Mouse (Mus musculus) cerebellum, adult 9-10 months (tissue): ENCODE measurements at regions not wholly inside any gene's neighbourhood (a gene's known extent, or its start where the extent isn't known, plus 50 kb on each side); places are given as distances from the start of the nearest gene placed in this dataset.

Source experiments
- DNase-seq: peaks from one replicate; pipeline ENCODE4 v3.0.0; 2022

DNA sequence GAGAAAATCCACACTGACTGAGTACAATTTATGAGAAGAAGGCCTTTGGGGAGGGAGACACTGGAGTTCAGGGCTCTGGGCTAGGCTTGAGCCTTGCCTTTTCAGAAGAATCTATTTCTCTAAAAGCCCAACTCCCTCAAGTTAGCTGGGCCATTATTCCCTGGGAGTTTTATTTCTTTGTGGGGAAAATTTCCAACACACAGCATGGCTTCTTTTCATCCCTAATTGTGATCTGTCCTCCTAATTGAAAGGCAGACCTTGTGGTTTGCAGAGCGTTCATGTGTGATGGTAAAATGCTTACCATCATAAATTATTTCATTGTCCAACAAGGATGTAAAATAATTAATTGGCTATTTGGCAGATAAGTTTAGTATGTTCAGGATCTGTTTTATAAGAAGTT lies 204.1 kb downstream of the Tgfb2 start:
- no peak for DNase-seq

DNA sequence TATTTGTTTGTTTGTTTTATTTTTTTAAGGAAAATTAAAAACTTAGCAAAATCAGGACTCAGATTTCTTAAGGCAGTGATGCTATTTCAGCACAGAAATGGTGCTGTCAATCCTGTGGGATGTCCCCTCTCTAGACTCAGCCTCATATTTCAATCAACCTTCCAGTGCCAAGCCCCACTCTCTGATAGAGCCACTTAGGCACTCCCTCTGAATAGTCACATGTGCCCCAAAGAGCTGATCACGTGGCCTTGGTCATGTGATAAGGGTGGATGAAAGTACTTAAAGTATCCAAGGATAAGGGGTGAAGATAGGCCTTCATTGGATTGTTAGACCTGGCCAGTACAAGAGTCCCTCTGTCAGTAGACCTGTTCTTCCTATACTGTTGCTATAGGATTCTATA lies 207.9 kb downstream of the Tgfb2 start:
- DNase-seq = no peak

DNA sequence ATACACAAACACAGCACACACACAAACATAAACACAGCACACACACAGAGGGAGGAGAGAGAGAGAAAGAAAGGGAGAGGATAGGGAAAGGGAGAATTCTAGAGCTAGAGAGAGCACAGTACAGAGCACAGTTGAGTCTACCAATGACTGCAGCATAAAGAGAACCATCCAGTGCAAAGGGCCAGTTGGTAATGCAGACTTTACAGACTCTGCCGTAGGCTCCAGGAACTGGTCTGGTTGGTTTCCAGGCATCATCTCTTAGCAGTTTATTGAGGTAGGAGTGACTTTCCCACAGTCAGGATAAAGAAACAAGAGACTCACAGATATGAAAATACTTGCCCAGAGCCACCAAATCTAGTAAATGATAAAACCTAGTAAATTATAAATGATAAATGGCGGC lies 208.5 kb downstream of the Tgfb2 start:
- no peak for DNase-seq

DNA sequence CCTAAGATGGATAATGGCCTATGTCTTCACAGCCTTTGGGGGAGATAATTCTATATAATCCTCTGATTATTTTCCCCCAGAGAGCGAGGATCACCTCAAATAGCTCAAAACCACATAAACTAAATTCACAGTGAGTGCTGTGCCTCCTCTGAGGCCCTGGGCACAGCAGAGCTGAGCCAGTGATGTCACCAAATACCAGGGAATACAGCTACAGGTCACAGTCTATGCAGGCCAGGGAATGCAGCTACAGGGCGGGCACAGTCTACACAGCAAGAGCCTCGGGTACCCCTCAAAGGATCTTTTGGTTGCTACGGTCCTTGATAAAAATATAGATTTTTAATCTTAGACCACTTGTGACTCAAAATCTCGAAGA lies 211.4 kb downstream of the Tgfb2 start:
- DNase-seq = no peak

DNA sequence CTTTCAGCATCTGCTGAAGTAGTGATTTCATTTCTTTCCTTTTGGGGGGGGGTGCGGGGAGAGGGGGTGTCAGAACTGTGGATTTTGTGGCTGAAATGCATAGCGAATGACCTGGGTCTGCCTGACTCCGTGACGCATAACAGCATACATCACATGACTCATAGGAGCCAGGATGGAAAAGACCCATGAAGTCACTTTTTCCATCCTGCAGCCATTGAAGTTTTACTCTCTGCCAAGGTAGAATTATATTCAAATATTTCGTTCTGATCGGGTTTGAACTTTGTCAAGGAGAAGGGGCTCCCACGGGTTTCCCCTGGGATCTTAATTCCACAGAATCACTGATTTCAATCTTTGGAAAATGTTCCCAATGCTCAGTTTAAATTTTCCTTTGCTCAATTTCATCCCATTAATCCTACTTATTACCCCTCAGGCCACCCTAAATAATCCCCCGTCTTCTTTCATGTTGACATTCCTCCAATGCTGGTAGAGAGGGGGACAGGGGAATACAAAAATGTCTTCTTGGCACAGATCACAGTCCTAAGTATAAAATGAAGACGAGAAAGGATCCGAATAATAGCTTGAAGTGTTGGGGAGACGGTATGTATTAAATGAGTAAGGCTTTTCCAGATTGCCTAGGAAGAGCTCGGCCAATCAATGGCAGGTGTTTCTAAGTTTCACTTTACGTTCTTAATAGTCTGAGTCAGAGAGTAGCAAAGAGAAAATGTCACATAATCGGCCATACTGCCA lies 212.0 kb downstream of the Tgfb2 start:
- no peak for DNase-seq

DNA sequence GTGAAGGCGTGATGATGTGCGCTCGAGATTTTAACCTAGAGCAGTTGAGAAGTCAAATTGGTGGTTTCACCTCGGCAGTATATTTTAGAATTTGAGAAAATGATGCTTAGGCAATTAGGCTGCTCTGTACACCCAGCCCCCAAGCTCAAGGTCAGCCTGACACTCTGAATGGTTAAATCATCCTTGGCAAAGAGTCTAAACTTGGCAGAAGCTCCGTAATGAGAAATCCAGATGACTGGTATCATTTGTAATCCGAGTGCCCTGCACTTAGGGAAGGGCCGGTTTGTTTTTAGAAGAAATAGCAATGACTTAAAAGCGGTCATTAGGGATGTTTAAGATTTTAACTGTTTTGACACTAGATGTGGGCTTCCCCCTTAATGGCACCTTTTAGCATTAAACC lies 223.6 kb downstream of the Tgfb2 start:
- no peak for DNase-seq

GRCm38 (mm10) chr1:186480019-186480418 lies 225.8 kb downstream of the Tgfb2 start:
- no peak for DNase-seq

GRCm38 (mm10) chr1:186478428-186479238 lies 227.2 kb downstream of the Tgfb2 start:
- no peak for DNase-seq

DNA sequence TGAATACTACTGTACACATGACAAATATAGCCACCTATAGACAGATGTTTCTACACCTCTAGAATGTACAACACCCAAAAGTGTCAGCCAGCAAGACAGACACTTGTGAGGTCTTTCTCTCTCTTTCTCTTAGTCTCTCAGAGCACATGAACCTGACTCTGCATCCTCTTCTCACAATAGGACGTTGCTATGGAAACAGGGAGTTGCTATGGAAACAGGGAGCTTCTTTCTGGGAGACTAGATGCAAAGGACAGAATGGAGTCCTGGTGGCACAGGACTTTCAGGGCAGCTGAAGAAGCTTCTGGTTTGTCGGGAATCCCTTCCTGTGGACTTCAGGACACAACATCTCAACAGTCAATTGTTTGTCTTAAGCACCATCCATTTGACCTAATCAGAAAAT lies 230.9 kb downstream of the Tgfb2 start:
- peak; percentile 14 for DNase-seq

DNA sequence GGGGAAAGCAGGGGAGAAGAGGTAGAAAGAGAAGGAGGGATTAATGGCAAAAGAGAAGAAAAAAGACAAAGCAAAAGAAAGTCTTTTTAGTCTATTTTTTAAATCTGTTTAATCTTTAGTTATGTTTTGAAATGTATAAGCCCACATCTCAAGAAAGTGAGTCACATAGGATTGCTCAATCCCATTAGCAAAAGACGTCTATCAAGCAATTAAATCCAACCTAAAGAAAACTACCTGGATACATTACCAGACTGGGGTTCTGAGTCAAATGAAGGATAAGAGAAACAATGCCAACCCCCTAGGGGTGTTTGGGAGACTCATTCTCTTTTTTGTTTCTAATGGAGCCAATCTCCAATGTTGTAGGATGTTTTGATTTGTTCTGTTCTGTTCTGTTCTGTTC lies 231.4 kb downstream of the Tgfb2 start:
- DNase-seq = no peak

GRCm38 (mm10) chr1:186472955-186473354 lies 232.8 kb downstream of the Tgfb2 start:
- DNase-seq = no peak

GRCm38 (mm10) chr1:186465526-186465925 lies 240.3 kb downstream of the Tgfb2 start:
- no peak for DNase-seq

DNA sequence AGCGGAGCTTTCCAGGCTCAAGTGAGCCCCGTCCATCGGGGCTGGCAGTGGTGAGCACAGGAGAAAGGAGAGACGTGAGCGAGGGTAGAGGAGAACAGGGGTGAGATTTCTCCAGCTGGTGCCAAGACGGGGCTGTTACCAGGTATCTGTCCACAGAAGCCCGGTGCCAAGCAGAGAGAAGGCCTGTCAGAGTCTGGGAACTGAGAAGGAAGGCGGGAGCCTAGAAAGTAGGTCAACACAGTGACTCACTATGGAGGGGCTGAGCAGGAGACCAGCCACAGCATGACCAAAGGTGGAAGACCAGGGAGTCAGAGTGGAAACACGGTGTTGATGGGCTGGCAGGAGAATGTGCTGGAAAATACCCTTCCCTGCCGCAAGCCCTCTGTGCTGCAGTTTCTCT lies 245.0 kb downstream of the Tgfb2 start:
- DNase-seq = no peak

DNA sequence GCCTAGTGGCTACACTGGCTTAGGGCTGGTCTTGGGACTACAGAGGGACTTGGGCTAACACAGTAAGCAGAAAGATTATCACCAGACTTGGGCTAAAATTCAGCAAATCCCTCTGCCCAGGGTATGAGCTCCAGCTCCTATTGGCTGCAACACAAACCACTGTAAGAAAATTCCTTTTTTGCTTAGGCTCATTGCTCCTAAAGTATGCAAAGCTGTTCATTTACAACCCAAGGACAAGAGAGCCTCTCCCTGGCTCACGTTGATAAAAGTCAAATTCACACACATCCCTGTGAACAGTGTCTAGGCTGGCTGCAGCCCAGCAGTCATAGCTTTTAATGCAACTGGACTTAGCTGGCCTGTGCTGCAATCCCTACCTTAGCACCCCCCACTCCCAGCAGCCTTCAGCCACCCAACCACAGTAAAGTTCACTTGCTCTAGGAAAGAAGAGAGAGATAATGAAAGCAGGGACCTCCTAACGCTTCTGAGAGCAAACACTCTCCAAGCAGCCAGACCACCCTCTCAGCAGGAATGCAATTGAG lies 247.6 kb downstream of the Tgfb2 start:
- no peak for DNase-seq

DNA sequence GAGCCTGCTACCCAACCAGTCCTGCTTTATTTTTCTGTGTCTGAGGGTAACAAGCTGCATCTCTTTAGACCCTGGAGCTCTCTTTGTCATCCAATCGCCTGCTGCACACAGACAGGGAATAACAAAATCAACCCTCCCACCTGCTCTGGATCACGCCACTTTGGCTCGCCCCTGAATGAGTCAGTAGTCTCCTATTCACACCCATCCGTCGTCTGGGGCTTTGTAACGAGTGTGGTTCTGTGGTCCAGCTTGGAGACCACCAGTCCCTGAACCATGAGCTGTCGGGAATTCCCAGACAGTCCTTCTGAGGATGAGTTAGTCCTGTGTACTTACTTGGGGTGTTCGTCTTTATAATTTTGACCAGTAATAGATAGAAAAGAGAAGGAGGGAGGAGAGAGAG lies 248.7 kb downstream of the Tgfb2 start:
- no peak for DNase-seq

DNA sequence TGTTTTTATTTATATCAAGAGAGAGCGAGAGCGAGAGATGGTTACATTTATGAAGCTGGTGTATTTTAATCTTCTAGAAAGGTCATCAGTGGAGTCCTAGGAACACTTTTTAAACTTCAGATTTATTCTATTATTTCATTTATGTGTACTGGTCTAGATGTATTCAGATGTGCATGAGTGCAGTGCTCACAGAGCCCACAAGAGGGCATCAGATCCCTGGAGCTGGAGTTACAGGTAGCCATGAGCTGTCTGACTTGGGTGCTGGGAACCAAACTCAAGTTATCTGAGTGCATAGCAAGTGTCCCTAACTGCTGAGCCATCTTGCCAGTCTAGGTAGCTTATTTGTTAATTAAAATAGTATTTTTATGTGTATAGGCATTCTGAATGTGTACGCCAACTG lies 249.7 kb downstream of the Tgfb2 start:
- DNase-seq = no peak

DNA sequence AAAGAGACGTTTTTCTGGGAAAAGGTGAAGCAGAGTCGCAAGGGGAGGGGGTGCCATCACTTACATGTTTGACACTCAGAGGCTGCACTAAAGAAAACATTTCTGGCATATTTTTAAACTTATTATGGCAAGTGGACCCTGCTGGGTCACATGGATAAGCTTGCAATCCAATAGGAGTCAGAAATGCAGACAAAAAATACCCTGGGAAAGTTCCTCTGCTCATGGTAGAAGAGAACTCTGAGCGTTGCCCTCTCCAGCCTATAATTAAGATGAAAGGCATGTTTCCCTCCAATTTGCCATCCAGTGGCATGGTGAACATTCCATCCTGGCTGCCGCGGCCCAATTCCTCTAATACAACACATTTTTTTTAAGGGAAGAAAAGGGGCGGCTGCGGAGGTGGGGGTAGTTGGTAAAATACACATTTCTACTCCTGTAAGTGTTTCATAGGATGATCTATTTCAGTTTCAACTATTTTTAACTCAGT lies 250.6 kb downstream of the Tgfb2 start:
- no peak for DNase-seq

- no peak for DNase-seq
These were observed 251.2 kb downstream of the Tgfb2 start for GRCm38 (mm10) chr1:186454393-186455085.

- DNase-seq = peak; percentile 20
These were observed 256.7 kb downstream of the Tgfb2 start for GRCm38 (mm10) chr1:186448841-186449650.

DNA sequence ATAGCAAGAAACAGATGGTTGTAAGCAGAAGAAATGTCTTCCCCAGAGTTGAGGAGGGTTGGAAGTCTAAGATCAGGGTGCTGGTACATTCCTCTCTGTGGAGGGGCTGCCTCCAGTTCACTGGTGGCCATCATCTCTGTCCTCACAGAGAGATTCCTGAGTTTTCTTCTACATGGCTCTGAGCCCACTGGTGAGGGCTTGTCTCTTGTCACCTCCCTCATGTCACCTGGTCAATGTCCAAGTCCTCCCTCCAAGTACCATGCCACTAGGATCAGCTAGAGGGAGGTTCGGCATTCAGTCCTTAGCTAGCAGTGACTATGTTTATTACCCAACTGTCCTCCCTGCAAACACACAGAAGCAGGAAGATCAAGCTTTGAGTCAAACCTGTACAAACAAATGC lies 258.3 kb downstream of the Tgfb2 start:
- no peak for DNase-seq

DNA sequence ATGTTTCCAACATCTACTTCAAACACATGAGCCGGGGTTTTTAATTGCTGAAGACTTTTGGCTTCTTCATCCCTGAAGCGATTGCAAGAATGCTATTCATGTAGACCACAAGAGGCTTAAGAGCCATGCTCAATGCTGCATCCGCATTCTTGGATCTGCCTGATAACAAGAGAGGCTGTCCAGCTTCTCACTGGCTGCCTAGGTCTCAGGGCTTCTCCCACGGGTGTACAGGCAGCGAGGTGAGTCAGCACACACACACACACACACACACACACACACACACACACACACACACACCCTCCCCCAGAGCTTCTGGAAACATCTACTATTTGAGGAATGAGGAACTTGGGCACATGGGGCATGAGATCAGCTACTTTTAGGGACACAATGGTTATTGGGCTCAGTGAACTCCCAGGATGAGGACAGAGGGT lies 261.1 kb downstream of the Tgfb2 start:
- DNase-seq = no peak

DNA sequence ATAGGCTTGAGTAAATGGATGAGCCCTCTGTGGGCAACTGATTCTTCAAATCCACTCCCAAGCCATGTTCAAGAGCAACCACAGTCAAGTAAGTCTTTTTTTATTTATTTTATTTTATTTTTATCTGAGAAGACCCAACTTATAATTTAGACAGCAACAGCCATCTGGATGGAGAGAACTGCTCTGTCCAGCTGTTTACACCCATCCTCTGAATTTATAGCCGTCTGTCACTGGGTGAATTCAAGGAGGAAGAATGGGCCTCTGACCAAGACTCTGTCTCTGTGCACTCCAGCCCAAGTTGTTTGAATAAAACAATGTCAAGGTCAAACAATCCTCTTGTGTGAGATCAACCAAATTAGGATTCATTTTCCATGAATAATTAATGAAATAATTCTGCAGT lies 263.6 kb downstream of the Tgfb2 start:
- DNase-seq = no peak
